Mouse (Mus musculus) kidney, adult 2 months (tissue): ENCODE results near the gene Sox6.
"Not testable (repeated sequence)": the region's sequence is repeated elsewhere in the genome, so short reads cannot be mapped to it uniquely, and the experiment has no call there.

Experiments
- CTCF ChIP-seq: fragments of 200-500 bp; conservative IDR thresholded peaks from 2 replicates; pipeline ENCODE4 v1.5.1; 2011; ENCODE audit warnings: low read depth, mild to moderate bottlenecking, control low read depth, low read length, moderate library complexity, mixed read lengths; ENCODE audit not compliant: insufficient read depth, insufficient read length
- POLR2A ChIP-seq: fragments of 200-500 bp; IDR thresholded peaks from one replicate; pipeline ENCODE4 v1.6.1; 2011; ENCODE audit warnings: low read depth, low read length, control low read depth

DNA sequence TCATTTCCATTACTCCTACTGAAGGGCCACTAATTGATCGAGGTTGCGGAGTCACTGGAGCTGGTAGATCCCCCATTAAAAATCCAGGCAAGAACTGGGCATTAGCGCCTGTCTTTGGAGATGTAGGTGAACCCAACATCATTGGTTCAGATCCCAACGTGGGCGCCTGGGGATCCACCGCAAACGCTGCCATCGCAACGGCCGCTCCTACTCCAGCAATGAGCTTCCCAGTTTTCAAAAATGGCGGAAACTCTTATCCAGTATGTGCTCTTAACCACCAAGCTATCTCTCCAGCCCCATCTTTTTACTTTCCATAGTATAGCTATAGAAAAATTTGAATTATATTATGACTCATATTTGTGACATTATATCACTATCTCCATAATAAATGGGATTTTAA, 45.8 kb upstream of the Sox6 start, which contains the start of gene Gm4353:
- TF ChIP-seq CTCF, POLR2A: not testable (repeated sequence)
